Mouse (Mus musculus): ENCODE data around the gene Gm28539. TPM values are rescaled to one million over a fixed set of nuclear protein-coding genes. Genes with fewer than 3 reads are reported as not detected.

The Gm28539 gene
- polyA plus RNA-seq, 1 experiment from 2014 or later: not detected

GRCm38 (mm10) chr16:18938321-18939082, 102.1 kb downstream of the Gm28539 start:
- Histone ChIP-seq H3K4me2 (ENCODE audit: low read length) (no peak overlapping the region), H3K27me3 (replicated peaks; ENCODE audit: control insufficient read depth, insufficient read depth, low read length) (no peaks in the 10 kb centered on the region), H3K27ac (ENCODE audit: low read length) (no peak overlapping the region), H3K4me1 (replicated peaks; ENCODE audit: control insufficient read depth, insufficient read depth, low read length) (no peaks in the 10 kb centered on the region), H3K36me3 (ENCODE audit: control insufficient read depth, insufficient read depth) (peaks cover 29% of the 10 kb centered on the region), H3K9me3 (ENCODE audit: control insufficient read depth, low read length) (no peaks in the 10 kb centered on the region), H3K4me3 (replicated peaks; ENCODE audit: low read length) (no peak overlapping the region), H3K9ac (replicated peaks; ENCODE audit: low read depth, low read length) (no peak overlapping the region)
- no peak for ATAC-seq
- WGBS: 83% methylated on average over 5 of the region's 5 CpGs

GRCm38 (mm10) chr16:18943906-18944305, 107.5 kb downstream of the Gm28539 start:
- Histone ChIP-seq H3K4me2 (ENCODE audit: low read length) (no peak overlapping the region), H3K9me3 (ENCODE audit: control insufficient read depth, low read length) (no peaks in the 10 kb centered on the region), H3K27ac (ENCODE audit: low read length) (no peak overlapping the region), H3K36me3 (ENCODE audit: control insufficient read depth, insufficient read depth) (peaks cover 30% of the 10 kb centered on the region), H3K4me1 (replicated peaks; ENCODE audit: control insufficient read depth, insufficient read depth, low read length) (no peaks in the 10 kb centered on the region), H3K27me3 (replicated peaks; ENCODE audit: control insufficient read depth, insufficient read depth, low read length) (no peaks in the 10 kb centered on the region), H3K9ac (replicated peaks; ENCODE audit: low read depth, low read length) (no peak overlapping the region), H3K4me3 (replicated peaks; ENCODE audit: low read length) (no peak overlapping the region)
- no peak for ATAC-seq
- 84% methylated on average over 6 of the region's 6 CpGs for WGBS

- Histone ChIP-seq H3K9me3 (ENCODE audit: control insufficient read depth, low read length) (no peaks in the 10 kb centered on the region), H3K27me3 (replicated peaks; ENCODE audit: control insufficient read depth, insufficient read depth, low read length) (no peaks in the 10 kb centered on the region), H3K27ac (ENCODE audit: low read length) (no peak overlapping the region), H3K9ac (replicated peaks; ENCODE audit: low read depth, low read length) (no peak overlapping the region), H3K4me1 (replicated peaks; ENCODE audit: control insufficient read depth, insufficient read depth, low read length) (no peaks in the 10 kb centered on the region), H3K4me3 (replicated peaks; ENCODE audit: low read length) (no peak overlapping the region), H3K4me2 (ENCODE audit: low read length) (no peak overlapping the region), H3K36me3 (ENCODE audit: control insufficient read depth, insufficient read depth) (peaks cover 48% of the 10 kb centered on the region)
- 97% methylated on average over 9 of the region's 9 CpGs for WGBS
- ATAC-seq: no peak
Measured at GRCm38 (mm10) chr16:18948941-18949340, 112.6 kb downstream of the Gm28539 start.

GRCm38 (mm10) chr16:18950351-18950750, 114.0 kb downstream of the Gm28539 start:
- no peaks in the 10 kb centered on the region for H3K9me3 ChIP-seq (ENCODE audit: control insufficient read depth, low read length)
- no peak overlapping the region for H3K4me2 ChIP-seq (ENCODE audit: low read length)
- no peaks in the 10 kb centered on the region for H3K27me3 ChIP-seq (replicated peaks; ENCODE audit: control insufficient read depth, insufficient read depth, low read length)
- H3K4me1 ChIP-seq (replicated peaks; ENCODE audit: control insufficient read depth, insufficient read depth, low read length): no peaks in the 10 kb centered on the region
- ATAC-seq: no peak
- H3K4me3 ChIP-seq (replicated peaks; ENCODE audit: low read length): no peak overlapping the region
- H3K27ac ChIP-seq (ENCODE audit: low read length): no peak overlapping the region
- no peak overlapping the region for H3K9ac ChIP-seq (replicated peaks; ENCODE audit: low read depth, low read length)
- peaks cover 57% of the 10 kb centered on the region for H3K36me3 ChIP-seq (ENCODE audit: control insufficient read depth, insufficient read depth)
- WGBS: 90% methylated on average over 2 of the region's 2 CpGs

DNA sequence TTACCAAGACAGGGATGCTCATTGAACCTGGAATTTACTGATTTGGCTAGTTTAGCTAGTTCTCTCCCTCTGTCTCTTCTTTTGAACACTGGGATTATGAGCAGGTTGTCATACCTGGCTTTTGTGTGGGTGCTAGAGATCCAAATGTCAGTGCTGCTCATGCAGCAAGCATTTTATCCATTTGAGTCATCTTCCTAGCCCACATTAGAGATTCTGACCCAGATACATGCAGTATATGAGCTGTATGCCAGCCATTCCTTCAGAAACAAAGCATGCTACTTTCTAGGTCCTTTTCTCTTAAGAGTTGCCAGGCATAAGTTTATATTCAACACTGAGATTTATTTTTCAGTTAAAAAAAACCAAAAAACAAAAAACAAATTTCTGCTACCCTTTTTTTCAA, 116.4 kb downstream of the Gm28539 start:
- Histone ChIP-seq H3K36me3 (ENCODE audit: control insufficient read depth, insufficient read depth) (peaks cover 62% of the 10 kb centered on the region), H3K9me3 (ENCODE audit: control insufficient read depth, low read length) (no peaks in the 10 kb centered on the region), H3K4me3 (replicated peaks; ENCODE audit: low read length) (no peak overlapping the region), H3K27ac (ENCODE audit: low read length) (no peak overlapping the region), H3K27me3 (replicated peaks; ENCODE audit: control insufficient read depth, insufficient read depth, low read length) (no peaks in the 10 kb centered on the region), H3K9ac (replicated peaks; ENCODE audit: low read depth, low read length) (no peak overlapping the region), H3K4me1 (replicated peaks; ENCODE audit: control insufficient read depth, insufficient read depth, low read length) (no peaks in the 10 kb centered on the region), H3K4me2 (ENCODE audit: low read length) (no peak overlapping the region)
- no peak for ATAC-seq

DNA sequence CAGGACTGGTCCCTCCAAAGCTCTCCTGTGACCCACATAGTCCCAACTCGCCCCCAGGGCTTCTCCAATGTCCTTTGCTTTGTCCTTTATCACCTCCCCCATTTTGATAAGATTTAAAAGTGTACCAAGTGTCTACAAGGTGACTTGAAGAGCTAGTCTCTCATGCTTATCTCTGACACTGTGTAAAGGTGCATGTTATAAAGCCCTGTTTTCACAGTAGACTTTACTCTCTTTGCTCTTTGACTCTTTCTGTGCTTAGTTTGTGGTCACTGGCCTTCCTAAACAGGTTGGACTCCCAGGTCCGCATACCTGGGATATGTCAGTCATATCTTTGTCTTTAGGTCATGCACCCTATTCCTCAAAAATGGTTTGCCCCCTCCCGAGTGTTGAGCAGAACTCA, 118.7 kb downstream of the Gm28539 start:
- 90% methylated on average over 3 of the region's 3 CpGs for WGBS
- Histone ChIP-seq H3K9me3 (ENCODE audit: control insufficient read depth, low read length) (peaks cover 3% of the 10 kb centered on the region), H3K4me3 (replicated peaks; ENCODE audit: low read length) (no peak overlapping the region), H3K4me1 (replicated peaks; ENCODE audit: control insufficient read depth, insufficient read depth, low read length) (no peaks in the 10 kb centered on the region), H3K4me2 (ENCODE audit: low read length) (no peak overlapping the region), H3K36me3 (ENCODE audit: control insufficient read depth, insufficient read depth) (peaks cover 52% of the 10 kb centered on the region), H3K27me3 (replicated peaks; ENCODE audit: control insufficient read depth, insufficient read depth, low read length) (no peaks in the 10 kb centered on the region), H3K27ac (ENCODE audit: low read length) (no peak overlapping the region), H3K9ac (replicated peaks; ENCODE audit: low read depth, low read length) (no peak overlapping the region)
- no peak for ATAC-seq

GRCm38 (mm10) chr16:18963486-18963885, 127.1 kb downstream of the Gm28539 start:
- no peak overlapping the region for H3K4me2 ChIP-seq (ENCODE audit: low read length)
- no peaks in the 10 kb centered on the region for H3K4me1 ChIP-seq (replicated peaks; ENCODE audit: control insufficient read depth, insufficient read depth, low read length)
- H3K9me3 ChIP-seq (ENCODE audit: control insufficient read depth, low read length): peaks cover 20% of the 10 kb centered on the region
- no peak overlapping the region for H3K4me3 ChIP-seq (replicated peaks; ENCODE audit: low read length)
- H3K36me3 ChIP-seq (ENCODE audit: control insufficient read depth, insufficient read depth): peaks cover 54% of the 10 kb centered on the region
- no peak overlapping the region for H3K27ac ChIP-seq (ENCODE audit: low read length)
- no peaks in the 10 kb centered on the region for H3K27me3 ChIP-seq (replicated peaks; ENCODE audit: control insufficient read depth, insufficient read depth, low read length)
- no peak for ATAC-seq
- H3K9ac ChIP-seq (replicated peaks; ENCODE audit: low read depth, low read length): no peak overlapping the region

- no peaks in the 10 kb centered on the region for H3K4me1 ChIP-seq (replicated peaks; ENCODE audit: control insufficient read depth, insufficient read depth, low read length)
- no peak overlapping the region for H3K9ac ChIP-seq (replicated peaks; ENCODE audit: low read depth, low read length)
- no peaks in the 10 kb centered on the region for H3K27me3 ChIP-seq (replicated peaks; ENCODE audit: control insufficient read depth, insufficient read depth, low read length)
- H3K4me3 ChIP-seq (replicated peaks; ENCODE audit: low read length): no peak overlapping the region
- ATAC-seq: no peak
- H3K27ac ChIP-seq (ENCODE audit: low read length): no peak overlapping the region
- H3K4me2 ChIP-seq (ENCODE audit: low read length): no peak overlapping the region
- 96% methylated on average over 9 of the region's 9 CpGs for WGBS
- H3K36me3 ChIP-seq (ENCODE audit: control insufficient read depth, insufficient read depth): peaks cover 39% of the 10 kb centered on the region
- no peaks in the 10 kb centered on the region; the same call in 1 of the 2 replicates for H3K9me3 ChIP-seq (ENCODE audit: control insufficient read depth, low read length)
Measured at GRCm38 (mm10) chr16:18969420-18970128, 133.2 kb downstream of the Gm28539 start.

DNA sequence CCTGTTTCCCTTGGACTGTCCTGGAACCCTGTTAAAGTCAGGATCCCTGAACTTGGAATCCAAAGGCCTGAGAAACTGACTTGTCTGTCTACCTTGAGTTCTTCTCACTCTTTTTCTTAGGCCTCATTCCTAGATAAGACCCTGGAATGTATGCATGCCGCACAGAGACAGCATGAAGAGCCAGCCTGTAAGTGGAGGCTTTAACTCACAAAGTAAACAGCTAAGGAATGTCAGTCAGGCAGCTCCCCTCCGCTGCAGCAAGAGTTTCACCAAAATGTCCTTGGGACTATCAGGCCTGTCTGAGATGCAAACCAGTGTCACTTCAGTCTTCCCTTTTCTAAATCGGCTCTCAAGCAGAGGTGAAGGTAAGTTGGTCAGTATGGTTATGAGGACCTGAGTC, 134.5 kb downstream of the Gm28539 start:
- Histone ChIP-seq H3K27me3 (replicated peaks; ENCODE audit: control insufficient read depth, insufficient read depth, low read length) (no peaks in the 10 kb centered on the region), H3K9ac (replicated peaks; ENCODE audit: low read depth, low read length) (no peak overlapping the region)
- ATAC-seq: no peak

More for the DNA sequence above, 134.5 kb downstream of the Gm28539 start:
- Histone ChIP-seq H3K4me2 (ENCODE audit: low read length) (no peak overlapping the region), H3K9me3 (ENCODE audit: control insufficient read depth, low read length) (no peaks in the 10 kb centered on the region), H3K4me3 (replicated peaks; ENCODE audit: low read length) (no peak overlapping the region), H3K4me1 (replicated peaks; ENCODE audit: control insufficient read depth, insufficient read depth, low read length) (no peaks in the 10 kb centered on the region), H3K36me3 (ENCODE audit: control insufficient read depth, insufficient read depth) (peaks cover 29% of the 10 kb centered on the region), H3K27ac (ENCODE audit: low read length) (no peak overlapping the region)
- 98% methylated on average over 3 of the region's 3 CpGs for WGBS
